Mouse (Mus musculus) olfactory bulb, adult 2 months (tissue): Measurements from ENCODE around the gene Tctn1. TPM values are rescaled to one million over a fixed set of nuclear protein-coding genes. Genes with fewer than 3 reads are reported as not detected.

Source experiments
- H3K27ac ChIP-seq: fragments of 200-500 bp; 2 replicates; pipeline ENCODE4 v1.5.1; 2012; ENCODE audit warnings: low read depth, low read length; ENCODE audit not compliant: insufficient read depth
- H3K4me1 ChIP-seq: fragments of 200-500 bp; 2 replicates; pipeline ENCODE4 v1.6.1; 2012; ENCODE audit warnings: low read length; ENCODE audit not compliant: control insufficient read depth, insufficient read depth
- H3K4me3 ChIP-seq: fragments of 200-500 bp; 2 replicates; pipeline ENCODE4 v1.5.1; 2012; ENCODE audit warnings: mild to moderate bottlenecking, low read depth, low read length, moderate library complexity; ENCODE audit not compliant: insufficient read depth
- CTCF ChIP-seq: fragments of 200-500 bp; IDR thresholded peaks from 2 replicates; pipeline ENCODE4 v1.5.1; 2012; ENCODE audit warnings: low read depth, mild to moderate bottlenecking, low read length, moderate library complexity; ENCODE audit not compliant: insufficient read depth
- POLR2A ChIP-seq: fragments of 200-500 bp; IDR thresholded peaks from 2 replicates; pipeline ENCODE4 v1.6.1; 2012; ENCODE audit warnings: mild to moderate bottlenecking, low read depth, low read length, moderate library complexity; ENCODE audit not compliant: insufficient read depth
- WGBS: fragments of 180-500 bp; shearing (Covaris S2); methylation state at CpG from one replicate; pipeline ENCODE4 v1.1.7; 2018; 5-methylcytosine and 5-hydroxymethylcytosine counted together
- polyA plus RNA-seq: library from polyadenylated mRNA; stranded (reverse); fragments of >200 nt; gene quantifications from 2 replicates; pipeline ENCODE4 v1.2.4, GENCODE M21; 2012; ENCODE audit warnings: low replicate concordance; ENCODE audit not compliant: missing spikeins, insufficient read depth, insufficient read length

Gene Tctn1
- polyA plus RNA-seq, 1 experiment: not detected

- Histone ChIP-seq H3K27ac (no peak overlapping the region), H3K4me3 (peak overlapping the region; percentile 13), H3K4me1 (peaks cover 21% of the 10 kb centered on the region)
- 24% methylated on average over 21 of the region's 21 CpGs for WGBS
- TF ChIP-seq POLR2A (no peak), CTCF (no peak)
Measured at GRCm38 (mm10) chr5:122209591-122210368, 54.5 kb downstream of the Tctn1 start.

GRCm38 (mm10) chr5:122208909-122209308, 55.4 kb downstream of the Tctn1 start:
- peaks cover 21% of the 10 kb centered on the region for H3K4me1 ChIP-seq
- 52% methylated on average over 6 of the region's 6 CpGs for WGBS
- no peak overlapping the region for H3K27ac ChIP-seq
- no peak overlapping the region for H3K4me3 ChIP-seq
- TF ChIP-seq CTCF: no peak
- TF ChIP-seq POLR2A: no peak

DNA sequence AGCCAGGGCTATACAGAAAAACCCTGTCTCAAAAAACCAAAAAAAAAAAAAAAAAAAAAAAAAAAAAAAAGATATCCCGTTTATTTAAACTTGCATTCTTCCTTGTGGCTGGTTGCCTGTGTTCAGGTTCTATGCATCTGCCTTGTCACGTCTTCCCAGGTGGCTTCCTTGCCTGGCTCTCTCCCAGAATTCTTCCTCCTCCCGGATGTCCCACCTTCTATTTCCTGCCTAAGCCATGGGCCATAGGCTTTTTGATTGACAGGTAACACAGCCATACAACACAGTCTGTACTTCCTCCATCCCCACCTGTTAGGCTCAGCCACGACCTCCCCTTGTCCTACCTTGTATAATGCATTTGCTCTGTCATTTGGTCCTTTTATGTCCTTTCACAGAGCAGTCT, 57.8 kb downstream of the Tctn1 start, which contains the start of gene Hvcn1:
Gene Hvcn1 (plus strand): TSS at position 330 of the 400 bp plus-strand sequence.
- TF ChIP-seq CTCF: no peak
- TF ChIP-seq POLR2A: no peak
- Histone ChIP-seq H3K4me1 (peaks cover 15% of the 10 kb centered on the region), H3K4me3 (no peak within 1 kb of the TSS), H3K27ac (no peak within 1 kb of the TSS)
- WGBS: 82% methylated on average over 4 of the region's 4 CpGs

- no peak overlapping the region for H3K27ac ChIP-seq
- 73% methylated on average over 2 of the region's 2 CpGs for WGBS
- H3K4me1 ChIP-seq: peaks cover 5% of the 10 kb centered on the region; the same call in 1 of the 2 replicates
- TF ChIP-seq CTCF (no peak), POLR2A (no peak)
- no peak overlapping the region for H3K4me3 ChIP-seq
Measured at GRCm38 (mm10) chr5:122204180-122204579, 60.1 kb downstream of the Tctn1 start.

DNA sequence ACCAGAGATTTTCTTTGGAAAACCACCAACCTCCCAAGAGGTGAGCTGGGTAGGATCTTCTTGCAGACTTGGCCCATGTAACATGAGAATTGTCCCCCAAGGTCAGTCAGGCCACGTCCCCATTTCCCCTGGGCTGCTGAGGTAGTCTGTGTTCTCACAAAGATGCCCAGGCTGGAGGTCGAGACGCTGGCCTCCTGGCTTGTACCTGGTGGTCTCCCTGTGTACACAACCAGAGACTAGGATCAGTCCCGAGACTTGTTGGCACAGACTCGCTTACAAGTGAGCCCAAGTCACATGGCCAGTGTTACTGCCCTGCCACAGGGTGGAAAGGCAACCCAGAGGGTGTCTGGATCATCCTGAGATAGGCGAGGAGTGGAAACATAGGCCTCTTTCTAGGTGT, 62.4 kb downstream of the Tctn1 start:
- TF ChIP-seq POLR2A (no peak), CTCF (no peak)
- 95% methylated on average over 6 of the region's 6 CpGs for WGBS
- Histone ChIP-seq H3K27ac (no peak overlapping the region), H3K4me1 (no peaks in the 10 kb centered on the region), H3K4me3 (no peak overlapping the region)

DNA sequence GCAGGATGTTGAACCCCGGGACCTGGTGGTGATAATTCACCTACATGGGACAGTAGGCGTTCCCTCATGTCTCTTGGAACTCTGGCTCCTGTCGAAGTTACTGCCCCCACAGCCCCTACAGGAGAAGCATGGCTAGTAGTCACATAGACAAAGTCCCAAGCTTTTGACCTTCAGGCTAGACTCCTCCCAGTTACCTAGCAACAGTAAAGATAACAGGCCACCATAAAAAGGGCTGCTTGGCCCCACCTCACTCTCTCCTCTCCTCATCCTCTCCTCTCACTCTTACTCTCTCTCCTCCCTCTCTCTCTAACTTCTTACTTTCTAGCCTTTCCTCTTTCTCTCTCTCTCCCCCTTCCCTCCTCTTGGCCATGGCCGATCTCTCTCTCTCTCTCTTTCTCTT, 63.4 kb downstream of the Tctn1 start:
- H3K27ac ChIP-seq: no peak overlapping the region
- H3K4me3 ChIP-seq: no peak overlapping the region
- no peaks in the 10 kb centered on the region for H3K4me1 ChIP-seq
- 96% methylated on average over 4 of the region's 4 CpGs for WGBS
- TF ChIP-seq POLR2A (no peak), CTCF (no peak)

DNA sequence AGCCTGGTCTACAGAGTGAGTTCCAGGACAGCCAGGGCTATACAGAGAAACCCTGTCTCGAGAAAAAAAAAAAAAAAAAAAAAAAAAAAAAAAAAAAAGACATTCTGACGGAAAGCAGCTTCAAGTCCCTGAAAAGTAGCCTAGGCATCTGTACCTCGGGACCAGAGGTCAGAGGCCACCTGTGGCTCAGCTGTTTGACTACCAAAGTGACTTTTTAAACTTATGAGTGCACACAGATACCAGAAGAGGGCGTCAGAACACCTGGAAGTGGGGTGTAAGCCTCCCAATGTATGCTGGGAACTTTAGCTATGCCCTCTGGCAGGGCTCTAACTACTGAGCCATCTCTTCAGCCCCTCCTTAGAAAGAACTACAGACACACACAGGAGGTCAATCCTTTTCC, 71.9 kb downstream of the Tctn1 start:
- Histone ChIP-seq H3K4me3 (no peak overlapping the region), H3K4me1 (no peaks in the 10 kb centered on the region), H3K27ac (no peak overlapping the region)
- no peak for TF ChIP-seq CTCF
- no peak for TF ChIP-seq POLR2A
- WGBS: 66% methylated on average over 3 of the region's 4 CpGs

- H3K4me1 ChIP-seq: no peaks in the 10 kb centered on the region
- no peak overlapping the region for H3K27ac ChIP-seq
- 77% methylated on average over 12 of the region's 12 CpGs for WGBS
- TF ChIP-seq POLR2A: no peak
- TF ChIP-seq CTCF: no peak
- H3K4me3 ChIP-seq: no peak overlapping the region
Measured at GRCm38 (mm10) chr5:122191269-122192063, 72.8 kb downstream of the Tctn1 start.

- WGBS: 80% methylated on average over 7 of the region's 7 CpGs
- Histone ChIP-seq H3K4me1 (no peaks in the 10 kb centered on the region), H3K27ac (no peak overlapping the region), H3K4me3 (no peak overlapping the region)
- no peak for TF ChIP-seq POLR2A
- TF ChIP-seq CTCF: no peak
Measured at GRCm38 (mm10) chr5:122190465-122190864, 73.8 kb downstream of the Tctn1 start.
